ENCODE assay signal across 15 mouse cellular contexts in genomic region chr9:22748617-22749016, GRCm38 (mm10).
A peak's percentile ranks its signal among the peaks of the same experiment; 100 is the strongest.
DNase-seq lines count a peak whose midpoint lies in the region; ATAC-seq and TF ChIP-seq lines count a peak whose summit lies in the region.
"Had no signal": no experiment of that assay in that cellular context is flagged by ENCODE, and none has a peak within 500 bp of the region (broad histone marks: within the 10 kb centered on the region; RNA-seq: fewer than 3 reads in every experiment).

No protein-coding gene starts in this region.

- H3K27ac ChIP-seq in heart, adult 2 months = no peak overlapping the region
- H3K27ac ChIP-seq in MEL (ENCODE audit: control insufficient read depth, low read depth, low read length) = no peak overlapping the region
- H3K27ac ChIP-seq in lung, postnatal 0 days (ENCODE audit: low read length) = peak overlapping the region; percentile 48
- H3K27ac ChIP-seq: embryonic facial prominence, embryonic 13.5 days; forebrain, embryonic 15.5 days; limb, embryonic 12.5 days; midbrain, embryonic 13.5 days had no signal

- H3K9ac ChIP-seq in heart, adult 2 months (ENCODE audit: low read depth, low read length) = no peak overlapping the region
- no peak overlapping the region for H3K9ac ChIP-seq in MEL (ENCODE audit: control insufficient read depth, low read depth, low read length, poor library complexity, severe bottlenecking)
- H3K9ac ChIP-seq in lung, postnatal 0 days (replicated peaks; ENCODE audit: low read depth) = no peak overlapping the region
- H3K9ac ChIP-seq: embryonic facial prominence, embryonic 13.5 days; forebrain, embryonic 15.5 days; limb, embryonic 12.5 days; midbrain, embryonic 13.5 days had no signal

- TF ChIP-seq RAD21 in MEL (IDR thresholded peaks at IDR 0.05; ENCODE audit: low read depth, low read length) = no peak

- no peak for TF ChIP-seq EP300 in heart, adult 2 months (IDR thresholded peaks at IDR 0.05; ENCODE audit: insufficient read depth, low read depth, low read length)
- no peak for TF ChIP-seq EP300 in MEL (IDR thresholded peaks at IDR 0.05; ENCODE audit: low read depth in 1 of 2, low read length in 2 of 2)
- TF ChIP-seq EP300 in lung, postnatal 0 days (IDR thresholded peaks at IDR 0.05) = peak; percentile 70

- no peaks in the 10 kb centered on the region for H3K9me3 ChIP-seq in MEL (replicated peaks; ENCODE audit: insufficient read depth, low read length)
- H3K9me3 ChIP-seq in lung, postnatal 0 days (ENCODE audit: low read length) = no peaks in the 10 kb centered on the region
- H3K9me3 ChIP-seq: embryonic facial prominence, embryonic 13.5 days; forebrain, embryonic 15.5 days; midbrain, embryonic 13.5 days had no signal

- no peak overlapping the region for H3K4me2 ChIP-seq in lung, postnatal 0 days (replicated peaks; ENCODE audit: low read depth, low read length)
- H3K4me2 ChIP-seq: embryonic facial prominence, embryonic 13.5 days; forebrain, embryonic 15.5 days; limb, embryonic 12.5 days; midbrain, embryonic 13.5 days had no signal

- peak; percentile 34 for ATAC-seq in lung, postnatal 0 days
- ATAC-seq: forebrain, embryonic 15.5 days; inflammation-experienced regulatory T-cells, adult 6 months; midbrain, embryonic 13.5 days had no signal

- DNase-seq in heart, adult 11 months = peak; percentile 88
- DNase-seq in heart, adult 2 months = no peak
- DNase-seq in 3T3-L1 (ENCODE audit: low read depth, low spot score) (peak; percentile 27), MEL (ENCODE audit: low read depth, low spot score) (no peak)
- peak; percentile 91 for DNase-seq in lung, postnatal 0 days (ENCODE audit: low spot score)
- no peak for DNase-seq in T-cell, adult 2 months (ENCODE audit: low spot score)
- DNase-seq in thymus, postnatal 4 days = no peak
- DNase-seq: kidney, postnatal 14 days; right cerebral cortex, postnatal 25 days; thymus, adult 18-20 months had no signal

- TF ChIP-seq POLR2A in heart, adult 2 months (IDR thresholded peaks at IDR 0.05; ENCODE audit: insufficient read depth, low read depth, low read length) = no peak
- no peak for TF ChIP-seq POLR2A in MEL (IDR thresholded peaks at IDR 0.05; ENCODE audit: control insufficient read depth in 1 of 2, insufficient read depth in 1 of 2, low read depth in 1 of 2, low read length in 2 of 2, poor library complexity in 1 of 2)

- TF ChIP-seq CTCF in heart, adult 2 months (IDR thresholded peaks at IDR 0.05) = no peak
- no peak for TF ChIP-seq CTCF in MEL (IDR thresholded peaks at IDR 0.05 in 2 of 3, conservative IDR thresholded peaks at IDR 0.05 in 1 of 3; ENCODE audit: control insufficient read depth in 1 of 3, insufficient read depth in 1 of 3, low read depth in 2 of 3, low read length in 3 of 3, poor library complexity in 1 of 3, severe bottlenecking in 1 of 3)
- no peak for TF ChIP-seq CTCF in lung, postnatal 0 days (IDR thresholded peaks at IDR 0.05)

- WGBS in heart, adult 2 months = 62% methylated on average over 2 of the region's 2 CpGs
- 45% methylated on average over 2 of the region's 2 CpGs for WGBS in lung, postnatal 0 days

- no peaks in the 10 kb centered on the region for H3K36me3 ChIP-seq in heart, adult 2 months (ENCODE audit: control insufficient read depth, insufficient read depth, low read length)
- no peaks in the 10 kb centered on the region for H3K36me3 ChIP-seq in MEL (ENCODE audit: control insufficient read depth in 1 of 2, insufficient read depth in 2 of 2, low read length in 2 of 2)
- no peaks in the 10 kb centered on the region for H3K36me3 ChIP-seq in lung, postnatal 0 days (ENCODE audit: insufficient read depth, low read length)
- H3K36me3 ChIP-seq: embryonic facial prominence, embryonic 13.5 days; forebrain, embryonic 15.5 days; limb, embryonic 12.5 days; midbrain, embryonic 13.5 days had no signal

- intact Hi-C loops in heart, adult 2 months (cut with DNase I) = no loop called here

- no peaks in the 10 kb centered on the region for H3K79me2 ChIP-seq in heart, adult 2 months (replicated peaks; ENCODE audit: control insufficient read depth, insufficient read depth, low read length)
- H3K79me2 ChIP-seq in MEL (ENCODE audit: control insufficient read depth, insufficient read depth, low read length, poor library complexity) = no peaks in the 10 kb centered on the region

- H3K27me3 ChIP-seq in heart, adult 2 months (ENCODE audit: control insufficient read depth, insufficient read depth, low read length) = no peaks in the 10 kb centered on the region
- no peaks in the 10 kb centered on the region for H3K27me3 ChIP-seq in MEL (ENCODE audit: control insufficient read depth in 1 of 2, insufficient read depth in 2 of 2, low read length in 2 of 2)
- no peaks in the 10 kb centered on the region for H3K27me3 ChIP-seq in lung, postnatal 0 days (replicated peaks; ENCODE audit: insufficient read depth, low read length)
- H3K27me3 ChIP-seq: embryonic facial prominence, embryonic 13.5 days; forebrain, embryonic 15.5 days; midbrain, embryonic 13.5 days had no signal

- no peak overlapping the region for H3K4me3 ChIP-seq in heart, adult 2 months
- H3K4me3 ChIP-seq in MEL (ENCODE audit: control insufficient read depth in 1 of 2, insufficient read depth in 1 of 2, low read depth in 2 of 2, low read length in 2 of 2) = no peak overlapping the region
- no peak overlapping the region for H3K4me3 ChIP-seq in lung, postnatal 0 days (ENCODE audit: low read depth, low read length)
- H3K4me3 ChIP-seq: embryonic facial prominence, embryonic 13.5 days; forebrain, embryonic 15.5 days; limb, embryonic 12.5 days; midbrain, embryonic 13.5 days had no signal

- no peaks in the 10 kb centered on the region for H3K4me1 ChIP-seq in heart, adult 2 months (ENCODE audit: control insufficient read depth, insufficient read depth, low read length)
- no peaks in the 10 kb centered on the region for H3K4me1 ChIP-seq in MEL (ENCODE audit: control insufficient read depth in 1 of 2, insufficient read depth in 2 of 2, low read length in 2 of 2)
- H3K4me1 ChIP-seq in lung, postnatal 0 days (ENCODE audit: insufficient read depth, low read depth, low read length) = no peaks in the 10 kb centered on the region
- H3K4me1 ChIP-seq: embryonic facial prominence, embryonic 13.5 days; midbrain, embryonic 13.5 days had no signal

TF ChIP-seq in MEL, 35 proteins besides CTCF, POLR2A, EP300 and RAD21:
- TF ChIP-seq ZC3H11A (IDR thresholded peaks at IDR 0.05; ENCODE audit: low read depth, low read length) (no peak), USF1 (IDR thresholded peaks at IDR 0.05; ENCODE audit: low read depth, low read length) (no peak), JUND (IDR thresholded peaks at IDR 0.05; ENCODE audit: low read depth, low read length) (no peak), CHD2 (IDR thresholded peaks at IDR 0.05; ENCODE audit: low read length) (no peak), MAX (IDR thresholded peaks at IDR 0.05; ENCODE audit: low read length) (peak; percentile 43), CHD1 (IDR thresholded peaks at IDR 0.05; ENCODE audit: low read depth, low read length) (no peak), RCOR1 (IDR thresholded peaks at IDR 0.05; ENCODE audit: low read depth, low read length) (no peak), SMC3 (IDR thresholded peaks at IDR 0.05; ENCODE audit: low read depth, low read length) (no peak), MYC (IDR thresholded peaks at IDR 0.05; ENCODE audit: low read depth, low read length) (no peak), MXI1 (IDR thresholded peaks at IDR 0.05; ENCODE audit: low read depth, low read length) (0 out of 2 replicates have a peak, but pooled peaks have one; percentile 39), GATA1 (IDR thresholded peaks at IDR 0.05; ENCODE audit: low read depth, low read length) (no peak), ELF1 (IDR thresholded peaks at IDR 0.05; ENCODE audit: low read depth, low read length) (no peak), BHLHE40 (IDR thresholded peaks at IDR 0.05; ENCODE audit: borderline replicate concordance, low read depth, low read length) (no peak)

Comparison
In these comparisons a context has a peak if more than half of its experiments do, and no peak if none do; other contexts are left out.
1. DNase-seq: peak in heart, adult 11 months (single experiment), 3T3-L1 (single experiment) and lung, postnatal 0 days (single experiment); none in heart, adult 2 months (0 of 2), MEL (single experiment), T-cell, adult 2 months (single experiment) and thymus, postnatal 4 days (single experiment).